Mouse (Mus musculus) brain, embryonic 18.5 days (tissue): ENCODE results near the gene Nmnat2.
"Not testable (repeated sequence)": the region's sequence is repeated elsewhere in the genome, so short reads cannot be mapped to it uniquely, and the experiment has no call there.

Source experiments
- DNase-seq: peaks from one replicate; pipeline ENCODE4 v3.0.0-alpha.2; 2012; ENCODE audit warnings: low read depth, low spot score

Gene Nmnat2

DNA sequence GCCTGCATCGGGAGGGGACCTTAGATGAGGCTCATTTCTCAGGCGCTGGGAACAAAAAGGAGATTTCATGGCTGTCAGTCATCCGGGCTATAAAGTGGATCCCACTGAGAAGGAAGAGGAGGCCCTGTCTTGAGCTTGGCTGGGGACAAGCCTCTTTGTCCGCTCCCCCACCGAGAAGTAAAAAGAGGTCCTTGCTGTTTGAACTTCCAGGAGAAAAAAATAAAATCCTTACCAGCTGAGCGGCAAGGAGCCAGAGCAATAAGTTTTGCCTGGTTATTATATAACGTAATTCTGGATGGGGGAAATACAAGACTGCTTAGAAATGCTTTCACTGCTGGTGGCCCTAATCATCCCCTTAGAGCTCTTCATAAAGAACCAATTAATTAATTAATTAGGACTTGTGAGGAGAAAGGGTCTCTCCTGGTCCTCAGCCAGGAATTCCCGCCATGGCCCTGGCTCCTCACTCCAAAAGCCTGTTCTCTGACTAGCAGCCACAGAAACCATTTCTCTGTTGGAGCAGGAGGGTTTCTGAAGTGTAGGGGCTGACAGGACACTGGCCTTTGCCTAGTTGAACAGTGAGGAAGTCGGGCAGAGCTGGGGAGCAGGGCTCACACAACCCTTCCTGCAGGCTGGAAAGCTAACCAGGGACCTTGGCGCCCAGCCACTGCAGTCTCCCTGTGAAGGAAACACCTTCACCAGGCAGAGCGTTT lies 99.5 kb downstream of the Nmnat2 start:
- no peak for DNase-seq

DNA sequence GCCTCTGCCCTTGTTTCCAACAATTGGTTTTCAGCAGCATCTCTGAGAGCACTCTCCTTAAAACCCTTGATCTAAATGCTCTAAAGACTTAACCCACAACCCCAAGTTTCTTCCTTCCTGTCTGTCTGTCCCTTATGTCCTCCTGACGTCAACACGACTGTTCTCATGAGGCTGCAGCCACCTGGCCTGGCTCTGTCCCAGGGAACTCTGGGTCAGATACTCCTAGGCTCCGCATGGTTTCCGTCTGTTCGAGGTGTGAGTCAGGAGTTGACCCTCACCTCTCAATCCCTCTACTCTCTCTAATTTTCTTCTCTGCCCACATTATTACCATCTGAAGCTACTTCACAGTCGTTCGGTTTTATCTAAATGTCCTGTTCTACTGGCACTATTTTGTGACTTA lies 103.5 kb downstream of the Nmnat2 start:
- no peak for DNase-seq

DNA sequence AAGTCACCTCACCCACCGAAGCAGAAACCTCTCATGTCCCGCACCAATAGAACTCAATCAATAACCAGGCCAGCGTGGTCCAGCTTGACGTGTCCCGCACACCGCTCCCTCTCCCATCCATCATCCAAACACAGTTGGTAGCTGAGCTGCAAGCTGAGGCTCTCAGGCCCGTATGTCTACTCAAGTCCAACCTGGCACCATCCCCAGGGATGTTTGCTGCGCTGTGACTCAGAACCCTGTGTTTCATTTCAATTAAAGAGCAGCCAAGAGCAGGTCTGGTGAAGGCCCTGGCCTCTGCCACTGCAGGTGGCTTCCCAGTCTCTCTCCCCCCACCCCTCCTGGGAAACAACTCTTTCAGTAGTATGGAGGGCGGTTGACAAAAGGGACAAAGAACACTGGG lies 104.8 kb downstream of the Nmnat2 start:
- no peak for DNase-seq

DNA sequence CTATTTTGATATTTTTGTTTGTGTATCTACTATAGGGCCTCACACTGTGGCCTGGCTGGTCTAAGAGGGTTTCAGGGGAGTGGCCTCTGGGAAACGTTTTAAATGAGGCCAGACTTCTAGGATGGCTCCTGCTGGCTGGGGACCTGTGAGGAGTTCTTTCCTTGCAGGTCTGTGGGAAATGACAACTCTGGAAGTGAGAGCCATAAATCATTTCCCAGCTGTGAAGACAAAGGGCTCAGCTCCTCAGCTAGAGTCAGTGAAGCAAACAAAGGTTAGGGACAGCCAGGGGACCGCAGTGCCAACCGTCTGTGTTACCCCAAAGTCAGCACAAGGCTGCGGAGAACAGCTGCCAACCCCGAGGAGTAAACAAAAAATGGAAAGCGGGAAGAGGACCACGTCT lies 107.8 kb downstream of the Nmnat2 start:
- no peak for DNase-seq

DNA sequence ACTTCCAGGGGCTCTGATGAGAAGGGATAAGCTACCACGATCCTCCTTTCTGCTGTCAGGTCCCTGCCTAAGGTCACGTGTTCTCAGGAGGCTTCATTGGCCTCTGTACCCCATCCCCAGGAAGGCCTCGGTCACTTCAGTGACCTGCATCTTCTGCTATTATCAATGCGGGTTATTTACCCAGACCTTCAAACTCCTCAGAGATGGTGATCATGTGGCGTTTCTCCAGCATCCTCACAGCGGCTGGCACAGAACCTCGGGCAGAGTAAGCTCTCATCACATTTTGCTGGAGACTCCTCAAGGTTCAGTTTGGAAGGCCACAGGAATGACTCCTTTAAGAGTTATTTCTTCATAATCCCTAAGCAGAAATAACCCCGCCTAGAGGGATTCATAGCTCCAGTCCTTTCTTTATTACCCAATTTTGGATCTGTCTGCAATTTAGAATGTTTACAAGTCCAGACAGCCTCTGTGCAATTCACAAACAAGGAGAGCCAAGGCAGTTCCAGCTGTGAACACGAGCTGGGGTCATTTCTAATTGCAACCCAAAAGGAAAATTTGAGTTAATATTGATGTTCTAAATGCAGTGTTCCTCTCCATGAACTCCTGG lies 110.1 kb downstream of the Nmnat2 start:
- no peak for DNase-seq

DNA sequence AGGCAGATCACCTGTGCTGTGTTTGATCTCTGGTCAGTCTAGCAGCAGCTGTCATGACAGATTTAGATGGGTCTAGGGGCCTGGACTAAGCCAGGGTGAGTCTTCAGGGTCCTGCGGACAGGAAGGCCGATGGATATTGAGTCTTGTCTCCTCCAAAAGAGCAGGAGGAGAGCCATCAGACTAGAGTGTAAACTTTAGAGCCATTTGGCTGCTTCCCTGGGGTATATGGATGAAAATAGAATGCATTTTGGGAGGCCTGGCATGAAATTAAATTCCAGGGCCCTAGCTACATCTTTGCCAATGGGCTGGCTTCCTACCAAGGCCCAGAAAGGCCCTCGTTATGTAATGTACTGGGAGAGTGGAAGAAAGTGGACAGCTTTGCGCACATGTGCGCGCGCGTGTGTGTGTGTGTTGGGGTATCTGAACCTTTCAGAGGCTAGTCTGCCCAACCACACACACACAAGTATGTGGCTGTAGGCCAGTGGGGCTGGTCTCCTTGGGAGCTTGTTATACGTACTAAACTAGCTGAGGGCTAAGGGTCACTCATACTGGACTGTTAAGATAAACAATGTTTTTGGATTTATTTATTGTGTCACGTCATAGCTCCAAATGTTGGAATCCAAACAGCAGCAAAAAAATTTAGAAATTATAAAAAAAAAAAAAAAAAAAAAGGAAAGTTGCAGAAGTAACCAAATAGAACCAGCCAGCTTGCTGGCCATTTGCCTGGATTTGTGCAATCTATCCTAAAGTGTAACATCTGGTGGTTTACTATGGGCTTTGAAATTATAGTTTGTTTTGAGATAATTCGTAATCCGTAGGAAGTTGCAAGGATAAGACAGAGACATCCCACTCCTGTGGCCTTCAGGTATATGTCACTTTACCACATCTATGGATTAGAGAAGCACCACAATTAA lies 110.9 kb downstream of the Nmnat2 start:
- no peak for DNase-seq

DNA sequence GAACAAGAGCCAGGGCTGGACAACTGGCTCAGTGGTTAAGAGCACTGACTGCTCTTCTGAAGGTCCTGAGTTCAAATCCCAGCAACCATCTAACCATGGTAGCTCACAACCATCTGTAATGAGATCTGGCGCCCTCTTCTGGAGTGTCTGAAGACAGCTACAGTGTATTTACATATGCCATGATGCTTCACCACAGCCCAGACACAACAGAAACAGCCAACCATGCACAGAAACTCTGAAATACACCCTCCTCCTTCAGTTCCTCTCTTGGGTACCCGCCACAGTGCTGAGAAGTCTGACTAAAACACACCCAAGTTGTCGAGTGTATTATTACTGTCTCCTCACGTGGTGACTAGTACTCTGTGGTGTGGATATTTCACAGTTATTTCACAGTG lies 111.6 kb downstream of the Nmnat2 start:
- no peak for DNase-seq

DNA sequence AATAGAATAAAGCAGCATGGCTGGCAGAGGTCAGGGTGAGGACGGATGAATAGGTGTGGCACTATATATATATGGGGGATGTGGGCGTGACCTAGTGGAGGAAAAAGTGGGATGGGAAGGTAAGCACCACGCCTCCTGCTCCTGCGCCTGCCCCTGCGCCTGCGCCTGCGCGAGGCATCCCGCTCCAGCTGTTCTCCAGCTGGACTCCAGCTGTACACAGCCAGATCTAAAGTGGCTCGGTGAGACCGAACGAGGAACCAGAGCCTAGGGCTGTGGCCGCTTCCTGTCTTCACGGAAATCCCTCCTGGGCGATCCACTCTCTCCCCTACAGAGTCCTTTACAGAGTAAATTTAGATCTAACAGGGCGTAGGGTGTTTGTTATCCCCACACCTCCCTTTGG lies 116.8 kb downstream of the Nmnat2 start:
- no peak for DNase-seq

DNA sequence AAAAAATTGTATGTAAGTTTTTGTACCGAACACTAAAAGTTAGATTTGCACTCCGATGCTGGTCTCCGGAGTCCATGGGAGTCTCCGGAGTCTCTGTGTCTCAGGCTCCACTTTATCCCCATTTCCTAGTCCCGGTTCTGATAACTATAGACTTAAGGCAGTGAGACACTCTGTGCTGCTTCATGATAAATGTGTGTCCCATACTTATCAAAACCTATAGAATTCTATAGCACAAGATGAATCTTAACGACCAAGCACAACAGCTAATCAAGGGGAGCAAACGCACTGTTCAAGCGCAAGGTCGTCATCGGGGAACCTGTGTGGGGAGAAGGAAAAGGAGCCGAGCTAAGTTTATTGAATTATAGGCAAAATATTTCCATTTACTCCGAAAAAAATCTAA lies 117.2 kb downstream of the Nmnat2 start:
- no peak for DNase-seq

DNA sequence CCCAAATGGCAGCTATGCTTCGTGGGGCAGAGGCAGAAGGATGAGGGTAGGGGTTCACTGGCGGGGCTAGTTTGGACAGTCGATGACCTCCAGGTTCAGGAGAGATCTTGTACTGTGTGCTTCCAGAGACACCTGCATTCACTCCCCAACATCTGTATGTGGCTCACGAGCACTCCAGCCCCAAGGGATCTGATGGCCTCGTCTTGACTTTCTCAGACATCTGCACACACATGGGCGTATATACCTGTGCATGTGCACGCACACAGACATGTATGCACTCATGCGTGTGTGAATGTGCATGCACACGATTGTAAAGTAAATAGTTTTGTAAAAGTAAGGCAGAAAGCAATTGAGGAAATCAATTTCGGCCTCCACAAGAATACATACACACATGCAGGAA lies 117.9 kb downstream of the Nmnat2 start:
- DNase-seq = no peak

DNA sequence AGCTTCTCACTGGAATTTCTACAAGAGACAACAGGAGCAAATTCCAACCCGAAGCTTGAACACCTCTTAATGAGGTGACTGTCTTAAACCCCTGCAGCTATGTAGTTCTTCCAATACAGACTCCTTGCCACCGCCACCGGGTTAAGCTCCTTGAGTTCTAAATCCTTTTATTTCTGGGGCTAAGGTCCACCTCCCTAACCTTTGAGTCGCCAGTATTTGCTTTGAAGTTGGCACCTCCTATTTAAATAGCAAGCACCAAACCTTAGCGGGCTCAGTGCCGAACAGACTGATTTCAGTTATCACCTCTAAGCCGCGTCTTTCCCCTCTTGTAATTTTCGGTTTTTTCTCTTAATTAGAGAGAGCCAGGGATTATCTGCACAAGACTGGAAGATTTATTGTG lies 118.6 kb downstream of the Nmnat2 start:
- DNase-seq = no peak

DNA sequence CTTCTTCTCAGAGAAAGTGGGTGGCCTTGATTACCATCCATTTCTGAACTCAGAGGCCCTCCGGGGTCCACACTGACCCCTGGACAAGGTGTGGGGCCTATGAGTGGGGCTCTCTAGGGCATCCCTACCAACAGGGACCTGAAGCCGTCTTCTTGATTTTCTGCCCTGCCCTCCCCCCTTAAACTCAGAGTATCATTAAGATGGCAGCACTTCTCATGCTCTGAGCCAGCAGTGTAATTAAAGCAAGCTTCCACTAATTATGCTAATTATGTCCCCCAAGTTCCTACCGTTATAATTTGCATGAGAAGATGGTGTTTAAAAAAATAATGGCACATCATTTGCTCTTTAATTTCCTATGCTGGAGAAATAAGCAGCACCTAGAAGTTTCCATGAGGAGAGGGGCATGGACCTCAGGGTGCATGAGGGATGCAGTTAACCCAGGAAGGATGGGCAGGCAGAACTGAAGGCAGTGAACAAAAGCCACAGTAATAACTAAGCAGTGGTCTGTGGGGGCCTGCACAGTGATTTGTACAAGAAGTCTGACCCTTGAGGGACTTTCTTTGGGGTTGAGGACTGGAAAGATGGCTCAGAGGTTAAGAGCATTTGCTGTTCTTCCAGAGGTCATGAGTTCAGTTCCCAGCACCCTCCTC lies 120.4 kb downstream of the Nmnat2 start:
- no peak for DNase-seq

DNA sequence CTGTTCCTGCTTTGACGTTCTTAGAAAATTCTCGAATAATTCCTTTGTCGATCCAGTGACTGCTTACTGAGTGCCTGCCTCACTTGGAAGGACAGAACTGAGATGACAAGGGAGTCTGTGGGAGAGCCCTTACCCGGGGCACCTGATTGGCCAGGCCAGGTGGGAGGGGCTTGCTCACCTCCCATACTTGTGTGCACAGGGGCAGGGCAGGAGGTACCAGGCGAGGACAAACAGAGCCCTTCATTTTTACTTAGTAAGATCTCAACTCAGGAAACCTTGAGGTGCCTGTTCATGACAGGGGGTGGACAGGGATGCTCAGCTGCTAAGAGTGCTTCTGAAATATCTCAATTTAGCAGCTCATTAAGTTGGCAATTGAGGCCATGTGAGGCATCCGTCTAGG lies 121.2 kb downstream of the Nmnat2 start:
- no peak for DNase-seq

DNA sequence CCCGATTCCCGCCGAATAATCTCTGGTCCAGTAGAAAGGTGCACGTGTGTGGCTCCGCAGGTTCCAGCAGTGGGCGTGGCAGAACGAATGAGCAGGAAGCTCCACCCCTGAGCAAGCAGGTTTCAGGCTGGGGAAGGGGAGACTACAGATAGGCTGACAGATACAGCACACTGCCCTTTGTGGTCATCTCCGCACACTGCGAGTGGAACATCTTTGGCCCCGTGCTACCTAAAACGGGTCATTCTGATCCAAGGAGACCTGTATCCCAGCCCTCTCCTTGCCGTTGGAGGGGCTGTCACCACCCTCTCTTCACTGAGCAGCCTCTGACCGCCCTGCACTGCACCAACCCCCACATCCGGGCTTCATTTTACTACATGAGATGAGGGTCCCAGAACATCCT lies 128.4 kb downstream of the Nmnat2 start:
- DNase-seq = not testable (repeated sequence)

DNA sequence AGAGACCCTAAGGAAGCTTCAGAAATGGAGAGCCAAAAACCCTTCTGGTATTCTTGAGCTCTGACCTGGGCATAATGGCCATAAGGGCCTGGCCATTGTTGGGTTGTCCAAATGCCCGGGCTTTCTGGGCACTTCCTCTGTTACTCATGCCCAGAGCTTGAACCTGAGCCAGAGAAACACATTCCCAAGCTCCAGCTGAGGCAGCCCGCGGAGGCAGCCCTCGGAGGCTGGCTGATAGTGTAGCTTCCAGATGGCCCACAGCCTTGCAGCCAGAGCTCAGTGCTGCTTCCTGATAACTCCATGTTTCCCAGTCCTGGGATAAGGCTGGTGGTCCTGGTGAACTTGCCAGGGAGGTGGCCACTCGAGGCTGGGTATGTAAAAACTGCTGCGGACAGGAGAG lies 129.4 kb downstream of the Nmnat2 start:
- DNase-seq = no peak

DNA sequence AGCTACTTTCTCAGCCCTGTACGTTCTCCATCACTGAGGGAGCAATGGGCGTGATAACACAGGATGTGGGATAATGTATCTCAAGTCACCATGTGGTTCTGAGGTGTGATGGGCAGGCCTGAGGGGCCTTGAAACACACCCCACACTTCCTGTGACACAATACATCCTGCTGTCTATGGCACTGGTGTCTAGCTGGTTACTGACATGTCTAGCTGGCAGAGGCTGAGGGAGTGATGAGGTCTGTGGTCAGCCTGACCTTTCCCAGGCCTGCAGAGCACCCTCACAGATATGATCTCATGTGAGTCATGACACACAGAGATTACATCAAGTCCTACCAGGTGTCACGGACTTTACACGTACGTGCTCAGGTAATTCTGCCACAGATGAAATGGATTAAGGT lies 130.4 kb downstream of the Nmnat2 start:
- no peak for DNase-seq

DNA sequence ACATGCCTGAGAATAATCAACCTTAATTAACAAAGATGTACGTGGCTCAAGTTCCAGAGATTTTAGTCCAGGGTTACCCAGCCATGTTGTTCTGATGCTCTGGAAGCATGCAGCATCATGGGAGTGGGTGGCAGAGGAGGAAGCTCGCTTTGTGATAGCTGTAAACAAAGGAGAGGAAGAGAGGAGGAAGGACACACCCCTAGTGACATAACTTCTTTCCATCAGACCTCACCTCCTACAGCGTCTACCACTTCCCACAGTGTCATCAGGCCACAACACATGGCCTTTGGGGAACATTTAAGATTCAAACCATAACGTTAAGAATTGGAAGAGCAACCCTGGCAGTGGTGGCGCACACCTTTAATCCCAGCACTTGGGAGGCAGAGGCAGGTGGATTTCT lies 133.0 kb downstream of the Nmnat2 start:
- DNase-seq = no peak

DNA sequence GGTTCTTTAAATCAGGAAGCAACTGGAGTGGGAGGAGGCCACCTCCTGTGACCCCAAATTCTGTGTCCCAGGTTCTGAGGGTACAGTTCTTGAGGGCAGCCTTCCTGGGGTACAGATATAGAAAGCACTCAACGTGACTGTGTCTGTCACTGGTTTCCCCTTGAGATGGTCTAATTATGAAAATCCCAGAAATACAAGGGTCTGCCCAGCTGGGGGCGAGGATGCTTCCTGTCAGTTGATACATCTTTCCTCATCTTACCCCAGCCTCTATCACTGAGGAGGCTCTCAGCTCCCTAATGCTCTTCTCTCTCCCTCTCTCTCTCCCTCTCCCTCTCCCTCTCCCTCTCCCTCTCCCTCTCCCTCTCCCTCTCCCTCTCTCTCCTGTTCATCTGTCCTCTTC lies 135.3 kb downstream of the Nmnat2 start:
- DNase-seq = no peak

DNA sequence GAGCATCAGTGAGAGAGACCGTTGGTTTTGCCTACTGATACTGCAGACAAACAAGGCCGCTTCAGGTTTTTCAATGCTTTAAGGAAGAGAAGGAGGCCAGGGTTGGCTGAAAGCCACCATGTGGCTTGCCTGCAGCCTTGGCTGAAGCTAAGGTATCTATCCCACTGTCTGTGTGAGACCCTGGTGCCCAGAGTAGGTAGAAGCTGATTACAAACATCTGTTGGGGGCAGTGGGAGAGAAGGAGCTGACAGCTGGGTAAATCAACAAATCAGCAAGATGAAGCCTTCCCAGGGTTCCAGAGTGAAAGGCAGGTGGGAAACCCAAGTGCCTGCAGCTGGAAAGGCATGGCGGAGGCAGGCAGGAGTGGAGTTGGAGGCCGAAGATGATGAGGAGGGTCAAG lies 136.0 kb downstream of the Nmnat2 start:
- DNase-seq = no peak

DNA sequence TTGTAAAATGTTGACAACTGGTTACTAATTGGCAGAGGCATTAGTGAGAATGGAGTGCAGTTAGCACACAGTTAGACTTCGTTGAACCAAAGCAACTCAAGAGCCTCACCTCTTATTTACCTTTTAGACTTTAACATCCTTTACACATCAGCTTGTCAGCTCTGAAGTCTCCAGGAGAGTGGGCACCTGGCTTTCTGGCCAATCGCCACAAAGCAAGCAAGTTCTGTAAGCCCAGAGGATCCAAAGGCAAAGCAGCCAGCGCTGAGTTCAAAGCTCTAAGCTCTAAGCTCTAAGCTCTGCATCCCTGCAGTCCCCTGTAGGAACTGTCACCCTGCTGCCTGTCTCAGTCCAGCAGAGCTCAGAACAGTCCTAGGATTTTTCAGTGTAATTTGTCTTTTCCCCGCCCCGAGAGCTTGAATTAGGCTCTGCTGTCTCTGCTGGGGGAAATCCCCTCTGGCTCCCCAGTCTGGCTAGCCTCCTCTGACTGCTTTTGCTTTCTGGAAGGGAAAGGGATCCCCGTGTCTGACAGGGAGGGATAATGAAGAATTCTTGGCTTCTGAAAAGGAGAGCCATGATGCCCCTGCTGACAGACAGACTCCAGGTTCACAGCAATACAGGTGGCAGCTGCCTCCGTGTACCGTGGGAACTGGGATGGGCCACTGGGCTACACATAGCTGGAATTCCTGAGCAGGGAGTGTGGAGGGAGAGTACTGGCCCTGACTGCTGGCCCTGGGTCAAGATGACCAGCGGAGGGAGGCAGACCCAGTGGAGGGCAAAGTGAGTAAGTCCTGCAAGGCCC lies 136.8 kb downstream of the Nmnat2 start:
- no peak for DNase-seq

DNA sequence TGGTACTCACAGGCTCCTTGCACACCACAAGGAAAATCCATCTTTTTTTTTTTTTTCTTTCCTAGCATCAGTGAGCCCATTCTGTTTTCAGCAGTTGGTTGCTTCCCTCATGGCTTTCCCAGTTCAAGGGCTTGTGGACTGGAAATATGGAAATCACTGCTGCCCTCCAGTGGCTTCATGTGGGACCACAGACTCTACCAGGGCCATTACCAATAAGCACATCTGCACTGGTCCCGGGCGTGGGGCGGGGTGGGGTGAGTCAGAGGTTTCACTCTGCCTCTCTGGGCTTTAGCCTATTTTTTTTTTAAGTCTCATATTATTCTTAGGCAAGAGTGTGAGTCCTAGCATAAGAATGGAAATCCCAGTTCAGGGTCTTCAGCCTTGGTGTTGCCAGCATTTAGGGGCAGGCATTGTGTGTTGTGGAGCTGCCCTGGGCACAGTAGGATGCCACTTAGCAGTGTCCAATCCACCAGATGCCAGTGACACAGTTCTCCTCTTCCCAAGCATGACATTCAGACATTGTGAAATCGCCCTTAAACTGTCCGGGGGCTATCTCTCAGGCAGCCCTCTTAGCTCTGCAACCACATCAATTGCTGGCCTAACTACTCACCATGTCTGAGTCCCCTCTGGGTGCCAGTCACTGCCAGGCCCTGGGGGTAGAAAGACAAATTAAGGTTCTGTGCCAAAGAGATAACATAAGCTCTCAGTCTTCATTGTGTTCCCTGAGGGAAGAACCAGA lies 137.6 kb downstream of the Nmnat2 start:
- DNase-seq = peak; percentile 52
